Mouse (Mus musculus): ENCODE results near the gene Ccp110.

GRCm38 (mm10) chr7:118763939-118764338 lies 51.6 kb downstream of the Ccp110 start:
- TF ChIP-seq CTCF (IDR thresholded peaks at IDR 0.05; ENCODE audit: borderline replicate concordance, insufficient read depth, low read depth, low read length) (no peak), POLR2A (IDR thresholded peaks at IDR 0.05; ENCODE audit: borderline replicate concordance, insufficient read depth, low read length) (no peak)

Measured in cerebellum, adult 2 months (tissue).